Mouse (Mus musculus) embryonic facial prominence, embryonic 14.5 days (tissue): ENCODE measurements around the gene Tram1l1. TPM values are rescaled to one million over a fixed set of nuclear protein-coding genes. Genes with fewer than 3 reads are reported as not detected.
"Not testable (repeated sequence)": the region's sequence is repeated elsewhere in the genome, so short reads cannot be mapped to it uniquely, and the experiment has no call there.

Source experiments
- ATAC-seq: fragments of 200-750 bp; cut with Nextera tagmentation; 2 replicates; pipeline ENCODE4 v1.8.0; 2017; ENCODE audit warnings: low read depth, moderate number of reproducible peaks, moderate TSS enrichment
- DNase-seq: peaks from one replicate; pipeline ENCODE4 v3.0.0-alpha.2; 2015; ENCODE audit warnings: low spot score
- H3K27ac ChIP-seq: fragments of 300-500 bp; sonication (generic); replicated peaks from 2 replicates; pipeline ENCODE4 v1.5.1; 2014; ENCODE audit warnings: low read depth, mild to moderate bottlenecking, low read length, moderate library complexity
- H3K27me3 ChIP-seq: fragments of 300-500 bp; sonication (generic); replicated peaks from 2 replicates; pipeline ENCODE4 v1.6.1; 2014; ENCODE audit warnings: low read length; ENCODE audit not compliant: control insufficient read depth, insufficient read depth
- H3K36me3 ChIP-seq: fragments of 300-500 bp; sonication (generic); 2 replicates; pipeline ENCODE4 v1.6.1; 2014; ENCODE audit warnings: low read length, mixed read lengths; ENCODE audit not compliant: control insufficient read depth, insufficient read depth
- H3K4me1 ChIP-seq: fragments of 300-500 bp; sonication (generic); 2 replicates; pipeline ENCODE4 v1.6.1; 2014; ENCODE audit warnings: antibody characterized with exemption, low read length; ENCODE audit not compliant: control insufficient read depth, insufficient read depth
- H3K4me2 ChIP-seq: fragments of 300-500 bp; sonication (generic); 2 replicates; pipeline ENCODE4 v1.6.1; 2014; ENCODE audit warnings: low read depth, mild to moderate bottlenecking, low read length, moderate library complexity, mixed read lengths
- H3K4me3 ChIP-seq: fragments of 300-500 bp; sonication (generic); 2 replicates; pipeline ENCODE4 v1.5.1; 2014; ENCODE audit warnings: low read depth, mild to moderate bottlenecking, low read length
- H3K9ac ChIP-seq: fragments of 300-500 bp; sonication (generic); 2 replicates; pipeline ENCODE4 v1.6.1; 2014; ENCODE audit warnings: low read depth, mild to moderate bottlenecking, low read length, moderate library complexity, mixed read lengths
- H3K9me3 ChIP-seq: fragments of 300-500 bp; sonication (generic); 2 replicates; pipeline ENCODE4 v1.6.1; 2016; ENCODE audit warnings: low read length; ENCODE audit not compliant: control insufficient read depth
- WGBS: fragments of 180-500 bp; shearing (Covaris S2); extraction: QIAGEN DNeasy Blood & Tissue Kit; methylation state at CpG from one replicate; pipeline ENCODE4 v1.1.7; 2014; 5-methylcytosine and 5-hydroxymethylcytosine counted together
- polyA plus RNA-seq: library from polyadenylated mRNA; unstranded; fragments of >200 nt; fragmentation: Nextera tagmentation; extraction: Ambion mirVana; gene quantifications from 2 replicates; pipeline ENCODE4 v1.2.1, GENCODE M21; 2014

Tram1l1 gene
- 9.8 and 13.9 TPM in 2 replicates for polyA plus RNA-seq

DNA sequence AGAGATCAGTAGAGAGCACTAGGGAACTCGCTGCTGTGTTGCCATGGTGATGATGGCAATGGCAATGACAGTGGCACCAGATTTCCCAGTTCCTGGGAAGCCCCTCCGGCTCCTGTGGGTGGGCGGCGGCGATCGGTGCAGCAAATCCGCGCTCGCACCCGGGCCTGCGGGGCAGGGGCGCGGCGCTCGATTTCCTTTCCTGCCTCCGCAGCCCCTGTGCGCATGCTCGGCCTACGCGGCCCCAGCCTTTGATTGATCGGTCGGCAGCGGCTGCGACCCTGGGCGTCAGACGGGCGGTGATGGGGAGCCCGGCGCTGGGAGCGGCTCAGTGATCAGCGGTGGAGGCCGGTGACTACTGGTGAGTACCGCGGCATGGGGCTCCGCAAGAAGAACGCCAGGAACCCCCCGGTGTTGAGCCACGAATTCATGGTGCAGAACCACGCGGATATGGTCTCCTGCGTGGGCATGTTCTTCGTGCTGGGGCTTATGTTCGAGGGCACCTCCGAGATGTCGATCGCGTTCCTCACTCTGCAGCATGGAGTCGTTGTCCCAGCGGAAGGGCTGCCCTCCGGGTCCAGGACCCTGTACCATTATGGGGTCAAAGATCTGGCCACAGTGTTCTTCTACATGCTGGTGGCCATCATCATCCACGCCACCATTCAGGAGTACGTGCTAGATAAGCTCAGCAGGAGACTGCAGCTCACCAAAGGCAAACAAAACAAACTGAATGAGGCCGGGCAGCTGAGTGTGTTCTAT, at the start of gene Tram1l1:
TSS of gene Tram1l1 (plus strand) at position 35 of the 756 bp plus-strand sequence.
- H3K9me3 ChIP-seq = no peaks in the 10 kb centered on the region
- ATAC-seq = peak; percentile 97
- peak within 1 kb of the TSS; percentile 77 for H3K4me2 ChIP-seq
- H3K9ac ChIP-seq = peak within 1 kb of the TSS; percentile 77
- peaks cover 7% of the 10 kb centered on the region; the same call in 1 of the 2 replicates for H3K4me1 ChIP-seq
- no peaks in the 10 kb centered on the region for H3K36me3 ChIP-seq
- peak within 1 kb of the TSS; percentile 66 for H3K4me3 ChIP-seq
- WGBS = 6% methylated on average over 16 of the region's 53 CpGs
- DNase-seq = peak; percentile 92
- H3K27ac ChIP-seq = no peak within 1 kb of the TSS; the same call in 1 of the 2 replicates
- H3K27me3 ChIP-seq = no peaks in the 10 kb centered on the region

DNA sequence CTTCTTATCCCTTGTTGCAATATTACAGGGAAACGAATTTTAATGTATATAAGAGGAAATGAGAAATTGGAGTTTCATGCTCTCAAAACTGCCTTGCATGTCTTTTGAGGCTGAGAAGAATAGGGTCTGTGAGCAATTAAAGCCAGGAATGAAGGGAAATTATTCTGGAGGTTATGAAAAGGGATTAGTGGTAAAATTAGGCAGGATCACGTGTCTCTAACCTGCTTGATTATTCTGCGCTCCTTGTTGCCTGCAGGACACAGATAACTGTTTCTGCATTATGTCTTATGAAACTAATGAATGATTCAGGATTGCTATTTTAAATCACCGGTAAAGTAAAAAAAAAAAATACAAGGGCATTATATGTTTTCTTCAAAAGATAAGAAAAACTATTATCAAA, 49.4 kb upstream of the Tram1l1 start:
- no peak overlapping the region for H3K27ac ChIP-seq
- WGBS = 40% methylated on average over 4 of the region's 4 CpGs
- H3K4me2 ChIP-seq = no peak overlapping the region
- no peaks in the 10 kb centered on the region for H3K36me3 ChIP-seq
- H3K27me3 ChIP-seq = no peaks in the 10 kb centered on the region
- no peak for DNase-seq
- H3K9me3 ChIP-seq = no peaks in the 10 kb centered on the region
- no peak for ATAC-seq
- H3K4me3 ChIP-seq = no peak overlapping the region
- no peak overlapping the region for H3K9ac ChIP-seq
- no peaks in the 10 kb centered on the region for H3K4me1 ChIP-seq

DNA sequence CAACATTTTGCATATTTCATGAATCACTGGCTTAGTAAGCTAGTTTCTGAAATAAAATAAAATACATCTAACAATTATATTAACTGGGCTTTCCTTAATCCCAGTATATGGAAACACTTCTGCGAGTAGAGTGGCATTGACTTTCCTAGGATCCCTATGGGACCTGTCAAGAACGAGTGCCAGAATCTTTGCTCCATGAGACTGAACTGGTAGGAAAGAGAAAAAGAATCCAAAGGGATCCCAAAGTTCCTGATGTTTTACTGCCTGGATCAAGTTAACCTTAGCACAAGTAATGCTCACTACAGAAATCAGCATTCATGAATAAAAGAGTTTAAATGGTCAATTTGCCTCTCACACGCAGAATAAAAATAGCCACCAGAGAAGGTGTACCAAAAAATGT, 49.0 kb upstream of the Tram1l1 start:
- H3K4me1 ChIP-seq = no peaks in the 10 kb centered on the region
- H3K27me3 ChIP-seq = no peaks in the 10 kb centered on the region
- H3K9me3 ChIP-seq = no peaks in the 10 kb centered on the region
- H3K4me2 ChIP-seq = no peak overlapping the region
- no peak overlapping the region for H3K27ac ChIP-seq
- DNase-seq (no peak), ATAC-seq (no peak)
- no peaks in the 10 kb centered on the region for H3K36me3 ChIP-seq
- WGBS = 42% methylated on average over 3 of the region's 3 CpGs
- no peak overlapping the region for H3K4me3 ChIP-seq
- no peak overlapping the region for H3K9ac ChIP-seq

DNA sequence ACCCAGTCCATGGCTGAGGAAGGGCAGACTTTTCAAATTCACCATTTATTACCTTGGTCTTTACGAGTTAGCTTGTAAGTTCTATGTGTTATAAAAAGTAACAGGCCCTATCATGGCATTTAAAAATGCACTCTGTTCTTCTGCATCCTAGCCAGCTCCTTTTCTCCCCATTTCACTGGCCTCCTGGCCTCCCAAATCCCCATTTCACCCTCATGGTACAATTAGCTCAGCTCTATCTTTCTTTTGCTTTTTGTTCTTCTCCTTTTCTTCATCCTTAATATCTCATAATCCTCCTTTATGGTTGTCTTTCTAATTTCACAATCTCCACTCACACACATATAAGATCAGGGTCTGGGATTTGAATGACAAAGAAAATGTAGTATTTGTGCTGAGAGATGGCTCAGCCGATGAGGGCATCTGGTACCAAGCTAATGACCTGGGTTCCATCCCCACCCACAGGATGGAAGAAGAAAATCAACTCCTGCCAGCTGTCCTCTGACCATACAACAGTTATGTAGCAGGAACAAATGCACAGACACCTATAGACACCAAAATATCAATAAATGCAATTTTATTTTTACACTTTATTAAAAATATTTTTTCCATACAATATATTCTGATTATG, 48.1 kb upstream of the Tram1l1 start:
- Histone ChIP-seq H3K4me3 (no peak overlapping the region), H3K4me1 (no peaks in the 10 kb centered on the region), H3K9me3 (no peaks in the 10 kb centered on the region), H3K27me3 (no peaks in the 10 kb centered on the region), H3K27ac (no peak overlapping the region), H3K36me3 (no peaks in the 10 kb centered on the region), H3K9ac (no peak overlapping the region), H3K4me2 (no peak overlapping the region)
- no peak for DNase-seq
- 66% methylated on average over 2 of the region's 2 CpGs for WGBS
- ATAC-seq = no peak

DNA sequence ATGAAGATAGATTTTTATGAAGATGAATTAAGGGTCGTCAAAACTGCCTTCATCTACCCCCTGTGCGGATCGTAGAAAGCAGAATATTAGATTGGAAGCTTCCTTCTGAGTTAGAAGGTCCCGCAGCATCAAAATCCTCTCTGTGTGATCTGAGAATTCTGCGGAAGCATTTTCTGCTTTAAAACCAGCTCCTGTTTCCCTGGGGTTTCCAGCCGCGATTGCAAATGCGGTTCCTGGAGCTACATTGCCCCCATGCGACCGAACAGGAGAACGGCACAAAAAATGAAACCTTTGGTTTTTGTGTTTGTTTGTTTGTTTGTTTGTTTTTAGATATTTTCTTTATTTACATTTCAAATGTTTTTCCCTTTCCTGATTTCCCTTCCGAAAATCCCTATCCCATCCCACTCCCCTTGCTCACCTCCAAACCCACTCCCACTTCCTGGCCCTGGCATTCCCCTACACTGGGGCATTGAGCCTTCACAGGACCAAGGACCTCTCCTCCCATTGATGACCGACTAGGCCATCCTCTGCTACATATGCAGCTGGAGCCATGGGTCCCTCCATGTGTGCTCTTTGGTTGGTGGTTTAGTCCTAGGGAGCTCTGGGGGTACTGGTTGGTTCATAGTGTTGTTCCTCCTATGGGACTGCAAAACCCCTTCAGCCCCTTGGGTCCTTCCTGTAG, 45.6 kb upstream of the Tram1l1 start:
- 9% methylated on average over 13 of the region's 13 CpGs for WGBS
- H3K9me3 ChIP-seq, H3K36me3 ChIP-seq, ATAC-seq, H3K4me1 ChIP-seq, H3K4me3 ChIP-seq, H3K27me3 ChIP-seq, H3K27ac ChIP-seq, H3K9ac ChIP-seq: not testable (repeated sequence)
- peak overlapping the region; percentile 39 for H3K4me2 ChIP-seq
- peak; percentile 81 for DNase-seq

DNA sequence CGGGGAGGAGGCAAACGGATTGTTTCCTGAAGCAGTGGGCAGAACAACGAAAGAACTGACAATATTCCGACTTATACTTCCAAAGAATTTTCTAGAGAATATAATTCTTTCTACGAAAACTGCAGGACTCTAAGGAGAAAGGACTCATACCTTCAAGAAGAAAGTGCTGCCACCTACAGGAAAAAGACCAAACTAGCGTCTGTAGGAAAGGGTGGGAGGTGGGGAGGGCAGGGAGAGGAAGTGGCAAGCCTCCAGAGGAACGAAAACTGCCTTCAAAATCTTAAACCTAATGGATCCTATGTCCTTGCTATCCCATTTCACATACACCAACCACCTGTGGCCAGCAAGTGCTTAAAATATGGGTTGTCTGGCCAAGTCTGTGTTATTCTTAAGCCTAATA, 31.7 kb upstream of the Tram1l1 start:
- H3K27me3 ChIP-seq, H3K4me3 ChIP-seq, H3K9me3 ChIP-seq, H3K4me1 ChIP-seq, H3K9ac ChIP-seq, H3K4me2 ChIP-seq, H3K36me3 ChIP-seq, H3K27ac ChIP-seq, ATAC-seq, DNase-seq: not testable (repeated sequence)
- 42% methylated on average over 7 of the region's 7 CpGs for WGBS

DNA sequence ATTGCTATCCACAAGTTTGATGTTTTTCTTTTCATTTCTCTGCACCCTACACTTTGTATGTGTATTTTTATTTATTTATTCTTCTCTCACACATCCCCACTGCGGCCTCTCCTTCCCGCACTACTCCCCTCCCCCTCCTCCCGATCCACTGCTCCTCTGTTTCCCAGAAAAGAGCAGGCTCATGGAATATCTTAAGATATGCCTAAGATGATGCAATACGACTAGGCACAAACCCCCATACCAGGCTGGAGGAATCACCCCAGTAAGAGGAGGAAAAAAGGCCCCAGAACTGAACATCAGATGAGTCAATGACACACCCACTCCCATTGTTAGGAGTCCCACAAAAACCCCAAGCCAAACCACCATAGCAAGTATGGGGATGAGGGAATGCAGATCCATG, 1.4 kb upstream of the Tram1l1 start:
- Histone ChIP-seq H3K9ac (no peak overlapping the region), H3K4me3 (no peak overlapping the region), H3K27ac (no peak overlapping the region), H3K9me3 (no peaks in the 10 kb centered on the region), H3K36me3 (no peaks in the 10 kb centered on the region), H3K27me3 (no peaks in the 10 kb centered on the region), H3K4me2 (no peak overlapping the region), H3K4me1 (peaks cover 7% of the 10 kb centered on the region; the same call in 1 of the 2 replicates)
- ATAC-seq (no peak), DNase-seq (no peak)
- WGBS = 77% methylated on average over 4 of the region's 4 CpGs

DNA sequence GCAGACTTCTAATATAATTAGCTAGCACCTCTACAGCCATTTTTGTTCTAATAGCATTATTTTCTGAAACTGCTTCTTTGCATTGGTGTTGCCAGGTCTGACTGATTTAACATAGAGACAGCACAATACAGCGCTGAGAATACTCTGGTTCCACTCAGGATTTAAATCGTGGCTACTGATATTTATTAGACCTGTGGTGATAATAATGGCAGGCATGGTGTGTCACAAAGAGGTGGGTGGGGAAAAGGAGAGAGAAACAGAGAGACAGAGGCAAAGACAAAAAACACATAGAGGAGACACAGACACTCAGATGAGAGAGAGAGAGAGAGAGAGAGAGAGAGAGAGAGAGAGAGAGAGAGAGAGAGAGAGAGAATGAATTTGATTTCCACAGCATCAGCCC, 257 bp upstream of the Tram1l1 start:
- DNase-seq (no peak), ATAC-seq (peak; percentile 9; the same call in 1 of the 2 replicates)
- H3K27me3 ChIP-seq = no peaks in the 10 kb centered on the region
- peak overlapping the region; percentile 77 for H3K9ac ChIP-seq
- H3K4me1 ChIP-seq = peaks cover 7% of the 10 kb centered on the region; the same call in 1 of the 2 replicates
- H3K36me3 ChIP-seq = no peaks in the 10 kb centered on the region
- H3K27ac ChIP-seq = no peak overlapping the region; the same call in 1 of the 2 replicates
- H3K9me3 ChIP-seq = no peaks in the 10 kb centered on the region
- 15% methylated on average over 2 of the region's 2 CpGs for WGBS
- peak overlapping the region; percentile 66 for H3K4me3 ChIP-seq
- peak overlapping the region; percentile 77 for H3K4me2 ChIP-seq
